Mouse (Mus musculus) frontal cortex, adult (tissue): ENCODE measurements around the gene Gm2115.

Source experiments
- ATAC-seq: cut with Nextera tagmentation; 2 replicates; pipeline ENCODE4 v1.9.2; 2017; ENCODE audit warnings: mild to moderate bottlenecking, moderate library complexity, mixed read lengths; ENCODE audit not compliant: low TSS enrichment

The Gm2115 gene

GRCm38 (mm10) chr7:84586360-84587100, 57.8 kb downstream of the Gm2115 start:
- peak; percentile 86 for ATAC-seq

DNA sequence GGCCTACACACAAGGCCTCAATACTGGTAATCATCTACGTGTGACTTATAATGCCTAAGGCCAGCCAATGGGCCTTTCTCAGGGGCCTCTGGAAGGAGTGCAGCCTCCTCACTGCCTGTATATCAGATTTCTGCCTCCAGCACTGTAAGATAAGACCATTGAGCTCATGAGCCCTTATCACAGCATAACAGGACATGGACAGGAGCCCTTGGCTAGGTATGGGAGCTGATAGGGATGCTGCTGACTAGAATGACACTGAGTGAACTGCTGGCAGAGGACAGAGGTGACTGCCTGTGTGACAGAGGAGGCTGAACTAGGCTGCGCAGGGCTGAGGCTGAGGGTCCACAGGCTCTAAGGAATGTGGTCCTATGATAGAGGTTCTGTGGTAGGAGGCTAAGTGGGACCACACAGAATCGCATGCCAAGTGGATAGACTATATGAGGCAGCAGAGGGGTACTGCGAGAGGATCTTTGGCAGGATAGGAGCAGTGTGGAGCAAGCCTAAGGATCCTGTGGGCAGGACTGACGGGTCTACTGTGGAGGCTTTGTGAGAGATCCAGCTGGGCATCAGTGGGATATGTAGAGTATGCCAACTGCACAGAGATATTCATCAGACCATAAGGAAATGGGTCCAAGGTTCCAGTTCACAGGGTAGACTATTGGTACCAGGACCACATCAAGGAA, 58.5 kb downstream of the Gm2115 start:
- ATAC-seq, result peak; percentile 31

GRCm38 (mm10) chr7:84590622-84591021, 61.9 kb downstream of the Gm2115 start:
- no peak for ATAC-seq

DNA sequence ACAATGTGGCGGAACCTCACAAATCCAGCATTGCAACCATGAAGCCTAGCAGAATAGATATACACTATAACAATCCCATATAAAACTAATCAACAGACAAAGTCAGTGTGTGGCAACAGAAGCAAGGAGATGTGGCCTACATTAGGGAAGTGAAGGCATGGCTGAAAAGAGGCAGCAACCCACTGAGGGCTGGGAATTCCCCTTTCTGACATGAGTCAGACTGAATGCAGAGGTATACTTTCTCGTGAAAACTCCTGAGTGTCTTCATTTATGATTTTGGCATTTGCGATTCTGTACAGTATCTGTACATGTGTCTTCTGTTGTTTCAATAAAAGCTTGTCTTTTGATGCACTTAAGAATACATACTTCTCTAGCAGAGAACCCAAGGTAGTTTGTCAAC, 62.6 kb downstream of the Gm2115 start:
- ATAC-seq, result no peak

- ATAC-seq, result peak; percentile 82
These were observed 65.5 kb downstream of the Gm2115 start for GRCm38 (mm10) chr7:84594087-84594916.

GRCm38 (mm10) chr7:84594917-84595303, 66.2 kb downstream of the Gm2115 start:
- peak; percentile 18 for ATAC-seq

DNA sequence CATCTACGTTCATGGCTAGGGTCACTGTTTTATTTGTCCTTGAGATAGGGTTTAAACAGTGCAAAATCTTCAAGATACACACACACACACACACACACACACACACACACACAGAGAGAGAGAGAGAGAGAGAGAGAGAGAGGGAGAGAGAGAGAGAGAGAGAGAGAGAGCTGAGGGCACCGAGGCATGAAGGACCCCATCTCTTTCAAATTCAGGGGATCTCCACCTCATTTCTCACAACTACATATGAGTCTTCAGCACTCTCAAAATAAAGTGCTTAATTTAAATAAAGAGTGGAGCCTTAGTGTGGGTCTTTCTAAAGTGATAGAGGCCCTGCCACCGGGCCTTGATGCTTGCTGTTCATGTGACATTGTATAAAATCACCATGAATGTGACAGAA, 67.2 kb downstream of the Gm2115 start:
- ATAC-seq, result no peak

GRCm38 (mm10) chr7:84596633-84597032, 67.9 kb downstream of the Gm2115 start:
- ATAC-seq, result no peak

- ATAC-seq, result no peak
These were observed 71.9 kb downstream of the Gm2115 start for GRCm38 (mm10) chr7:84600631-84601030.

DNA sequence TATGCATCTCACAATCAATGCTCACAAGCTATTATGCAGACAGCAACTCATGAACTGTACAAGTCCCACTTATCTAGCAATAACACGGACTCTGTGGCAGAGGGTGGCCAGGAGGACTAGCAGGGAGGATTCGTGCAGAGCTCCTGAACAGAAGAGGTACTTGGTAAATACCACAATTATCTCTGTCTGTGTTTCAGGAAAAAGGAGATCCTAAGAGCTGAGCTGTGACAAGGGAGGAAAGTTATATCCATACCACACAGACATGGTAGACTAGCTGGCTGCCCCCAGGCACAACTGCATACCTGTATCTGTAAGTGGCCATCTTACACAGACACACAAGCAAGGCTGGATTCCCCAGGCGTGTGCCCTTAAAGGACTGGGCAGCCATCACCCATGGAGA, 72.6 kb downstream of the Gm2115 start:
- no peak for ATAC-seq

DNA sequence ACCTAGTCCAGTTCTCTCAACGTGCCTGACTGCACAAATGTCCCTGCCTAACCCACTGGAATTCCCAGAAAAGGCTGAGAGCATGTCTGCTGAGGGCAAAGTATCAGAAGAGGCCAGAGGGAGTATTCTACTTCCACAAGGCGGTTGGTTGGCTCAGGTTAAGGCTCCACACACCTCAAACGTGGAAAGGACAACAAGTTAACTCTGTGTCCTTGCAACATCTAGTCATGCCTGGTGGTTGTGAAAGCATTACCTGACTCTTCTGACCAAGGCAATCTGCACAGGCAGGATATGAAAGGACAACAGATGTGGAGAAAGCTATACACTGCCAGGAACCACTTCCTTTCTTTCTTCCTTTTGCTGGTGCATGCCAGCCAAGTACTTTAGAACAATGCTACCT, 75.7 kb downstream of the Gm2115 start:
- no peak for ATAC-seq

DNA sequence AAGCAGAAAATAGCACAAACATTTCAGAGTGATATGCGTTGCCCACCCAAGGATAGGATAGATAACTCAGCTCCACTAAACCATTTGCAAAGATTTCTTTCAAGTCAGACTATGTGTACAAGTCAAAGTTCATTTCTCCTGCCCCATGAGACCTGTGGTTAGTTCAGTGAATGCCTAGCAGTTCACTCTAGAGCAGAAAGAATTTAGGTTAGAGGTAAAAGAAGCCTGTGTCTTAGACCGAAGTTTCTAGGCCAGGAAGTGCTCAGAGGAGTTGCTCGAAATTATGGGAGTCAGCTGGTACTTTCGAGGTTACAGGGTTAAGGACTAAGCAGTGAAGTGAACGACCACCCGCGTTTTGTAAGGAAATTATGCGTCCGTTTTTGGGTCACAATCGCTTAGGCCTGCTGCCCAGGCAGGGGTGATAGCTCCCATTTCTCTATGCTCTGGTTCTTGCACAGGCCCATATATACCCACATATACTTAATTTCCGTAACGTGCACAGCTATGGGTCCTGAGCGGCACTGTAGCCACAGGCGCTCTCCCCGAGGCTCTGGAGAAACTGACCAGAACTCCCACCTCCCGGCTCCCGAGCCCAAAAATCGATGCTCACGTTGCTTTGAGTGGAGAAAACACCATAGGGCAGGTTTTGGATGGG, 76.4 kb downstream of the Gm2115 start:
- ATAC-seq, result peak; percentile 32; the same call in 1 of the 2 replicates

DNA sequence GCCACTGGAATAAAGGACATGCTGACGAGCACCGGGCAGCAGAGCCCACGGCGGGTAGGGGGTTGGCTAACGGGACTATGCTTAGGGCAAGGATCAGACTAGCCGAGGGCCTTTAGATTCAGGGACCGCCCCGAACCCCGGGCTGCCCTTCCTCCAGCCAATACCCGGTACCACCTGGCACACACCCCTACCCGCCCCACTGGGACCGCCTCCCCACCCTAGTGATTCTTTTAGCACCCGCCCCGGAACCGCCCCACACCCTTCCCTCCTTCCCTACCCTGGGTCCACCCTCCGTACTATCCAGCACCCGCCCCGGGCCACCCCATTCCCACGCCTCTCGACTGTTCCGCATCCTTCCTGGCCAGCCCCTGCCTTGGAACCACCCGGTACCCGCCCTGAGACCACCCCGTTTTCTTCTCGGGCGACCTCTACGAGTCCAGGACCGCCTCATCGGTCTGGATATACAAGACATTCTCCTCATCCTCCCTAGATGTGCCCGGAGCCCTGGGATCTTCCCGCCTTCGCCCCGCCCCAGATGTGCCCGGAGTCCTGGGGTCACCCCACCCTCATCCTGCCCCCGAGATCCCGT, 77.0 kb downstream of the Gm2115 start:
- peak; percentile 89 for ATAC-seq

GRCm38 (mm10) chr7:84606293-84606749, 77.6 kb downstream of the Gm2115 start, which contains the start of gene Fah:
Gene Fah, minus strand, starts transcription at chr7:84606722.
- peak; percentile 45 for ATAC-seq

DNA sequence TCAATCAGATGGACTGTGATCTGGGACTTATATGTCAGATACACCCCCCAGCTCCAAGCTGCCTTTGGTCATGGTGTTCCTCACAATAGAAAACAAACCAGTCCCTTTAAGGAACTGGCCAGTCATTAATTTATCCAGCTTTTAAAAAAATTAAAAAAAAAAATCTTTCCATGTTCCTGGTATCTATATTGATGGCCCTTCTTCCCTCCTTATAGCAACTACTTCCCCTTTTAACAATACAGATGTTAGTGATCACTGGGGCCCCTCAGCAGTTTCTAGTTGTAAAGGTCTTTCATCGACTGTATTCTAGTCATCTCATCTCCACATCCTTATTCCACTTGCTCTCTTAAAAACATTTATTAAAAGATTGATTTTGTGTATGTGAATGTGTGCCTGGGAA, 82.9 kb downstream of the Gm2115 start:
- no peak for ATAC-seq

- no peak for ATAC-seq
These were observed 83.7 kb downstream of the Gm2115 start for GRCm38 (mm10) chr7:84612445-84612844.

GRCm38 (mm10) chr7:84618951-84619350, 90.2 kb downstream of the Gm2115 start:
- no peak for ATAC-seq

- ATAC-seq, result no peak
These were observed 92.2 kb downstream of the Gm2115 start for GRCm38 (mm10) chr7:84620956-84621355.

GRCm38 (mm10) chr7:84623718-84624117, 95.0 kb downstream of the Gm2115 start:
- peak; percentile 78 for ATAC-seq

- ATAC-seq, result no peak
These were observed 103.1 kb downstream of the Gm2115 start for GRCm38 (mm10) chr7:84631878-84632277.
